Mouse (Mus musculus): ENCODE measurements around the gene Ccdc24. TPM values are rescaled to one million over a fixed set of nuclear protein-coding genes. Genes with fewer than 3 reads are reported as not detected.

Gene Ccdc24
- polyA plus RNA-seq, 1 experiment, result 0.81 TPM

DNA sequence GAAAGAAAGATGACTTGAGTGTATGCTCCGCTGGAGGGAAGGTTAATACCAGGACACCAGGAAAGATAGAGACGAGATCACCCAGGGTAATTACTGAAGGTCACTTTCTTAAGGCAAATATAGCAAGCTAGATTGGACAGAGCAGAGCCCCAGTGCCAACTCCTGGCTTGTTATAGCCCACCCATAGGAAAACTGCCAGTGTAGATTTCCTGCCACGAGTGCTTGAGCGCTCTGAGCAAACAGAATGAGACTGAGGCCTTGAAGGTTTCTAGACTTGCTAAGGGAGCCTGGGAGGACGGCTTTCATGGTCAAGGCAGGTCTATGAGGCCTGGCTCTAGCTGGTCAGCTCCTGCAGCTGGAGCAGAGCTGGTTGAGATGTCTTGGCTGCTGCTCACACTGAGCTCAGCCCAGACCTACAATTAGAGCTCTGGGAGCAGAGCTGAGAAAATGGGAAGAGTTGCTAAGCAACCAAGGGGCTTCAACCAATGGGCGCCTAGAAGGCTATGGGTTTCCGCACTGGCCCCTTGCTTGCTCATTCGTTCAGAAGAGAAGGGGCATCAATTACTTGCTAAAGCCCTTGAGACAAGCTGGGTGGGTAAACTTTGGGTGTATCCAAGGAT lies 36.6 kb upstream of the Ccdc24 start:
- H3K36me3 ChIP-seq (ENCODE audit: control insufficient read depth, insufficient read depth, low read length), result peaks cover 12% of the 10 kb centered on the region
- whole genome bisulfite sequencing, result 92% methylated on average over 8 of the region's 8 CpGs
- no peak overlapping the region for H3K4me3 ChIP-seq (ENCODE audit: control insufficient read depth, insufficient read depth, low read length)
- DNase-seq, result no peak
- H3K27ac ChIP-seq (ENCODE audit: control insufficient read depth, insufficient read depth, low read length), result no peak overlapping the region
- no peak for TF ChIP-seq POLR2A (IDR thresholded peaks at IDR 0.05; ENCODE audit: control insufficient read depth, extremely low read depth, insufficient read depth, low read length, poor library complexity)
- no peak for TF ChIP-seq CTCF (IDR thresholded peaks at IDR 0.05; ENCODE audit: borderline replicate concordance, control insufficient read depth, extremely low read depth, insufficient read depth, low read length, poor library complexity)
- no peaks in the 10 kb centered on the region for H3K27me3 ChIP-seq (ENCODE audit: control insufficient read depth, insufficient read depth, low read length)
- H3K4me1 ChIP-seq (replicated peaks; ENCODE audit: control insufficient read depth, insufficient read depth, low read length), result peaks cover 6% of the 10 kb centered on the region

DNA sequence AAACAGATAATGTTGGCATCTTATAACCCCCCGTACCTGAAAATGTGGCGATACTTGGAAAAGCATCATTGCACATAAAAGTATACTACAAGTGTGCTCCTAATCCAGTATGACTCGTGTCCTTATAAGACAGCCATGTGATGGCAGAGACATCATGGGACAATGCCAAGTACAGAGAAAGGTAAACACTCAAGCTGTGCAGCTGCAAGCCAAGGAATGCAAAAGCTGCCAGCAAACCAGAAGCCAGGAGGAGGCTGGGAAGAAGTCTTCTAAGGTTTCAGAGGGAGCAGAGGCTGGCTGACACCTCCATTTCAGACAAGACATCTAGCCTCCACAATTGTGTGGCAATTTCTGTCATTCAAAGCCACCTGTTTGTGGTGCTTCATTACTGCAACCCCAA lies 33.8 kb upstream of the Ccdc24 start:
- H3K36me3 ChIP-seq (ENCODE audit: control insufficient read depth, insufficient read depth, low read length), result peaks cover 28% of the 10 kb centered on the region
- no peak overlapping the region for H3K27ac ChIP-seq (ENCODE audit: control insufficient read depth, insufficient read depth, low read length)
- WGBS, result 94% methylated on average over 3 of the region's 3 CpGs
- no peaks in the 10 kb centered on the region for H3K27me3 ChIP-seq (ENCODE audit: control insufficient read depth, insufficient read depth, low read length)
- no peak overlapping the region for H3K4me3 ChIP-seq (ENCODE audit: control insufficient read depth, insufficient read depth, low read length)
- no peak for DNase-seq
- TF ChIP-seq CTCF (IDR thresholded peaks at IDR 0.05; ENCODE audit: borderline replicate concordance, control insufficient read depth, extremely low read depth, insufficient read depth, low read length, poor library complexity) (no peak), POLR2A (IDR thresholded peaks at IDR 0.05; ENCODE audit: control insufficient read depth, extremely low read depth, insufficient read depth, low read length, poor library complexity) (no peak)
- no peaks in the 10 kb centered on the region for H3K4me1 ChIP-seq (replicated peaks; ENCODE audit: control insufficient read depth, insufficient read depth, low read length)

DNA sequence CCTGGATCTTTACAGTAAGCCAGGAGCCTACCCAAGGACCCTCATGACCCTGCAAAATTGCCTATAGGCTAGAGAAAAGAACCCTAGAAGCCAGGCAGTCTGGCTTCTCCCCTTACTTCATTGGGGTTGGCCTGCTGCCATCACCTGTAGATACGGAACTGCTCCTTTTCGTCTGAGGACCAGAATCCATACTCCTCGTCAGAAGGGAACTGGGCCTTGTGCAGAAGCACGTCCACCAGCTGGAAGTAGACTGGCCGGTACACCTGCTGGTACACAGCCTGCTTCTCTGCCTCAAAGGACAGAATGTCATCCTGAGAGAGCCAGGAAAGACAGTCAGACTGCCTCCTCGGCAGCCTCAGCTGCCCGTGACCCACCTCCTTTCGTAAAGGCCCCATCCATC lies 32.4 kb upstream of the Ccdc24 start:
- 97% methylated on average over 8 of the region's 8 CpGs for WGBS
- H3K27me3 ChIP-seq (ENCODE audit: control insufficient read depth, insufficient read depth, low read length), result no peaks in the 10 kb centered on the region
- H3K36me3 ChIP-seq (ENCODE audit: control insufficient read depth, insufficient read depth, low read length), result peaks cover 38% of the 10 kb centered on the region
- TF ChIP-seq POLR2A (IDR thresholded peaks at IDR 0.05; ENCODE audit: control insufficient read depth, extremely low read depth, insufficient read depth, low read length, poor library complexity), result no peak
- TF ChIP-seq CTCF (IDR thresholded peaks at IDR 0.05; ENCODE audit: borderline replicate concordance, control insufficient read depth, extremely low read depth, insufficient read depth, low read length, poor library complexity), result no peak
- no peak for DNase-seq
- H3K4me1 ChIP-seq (replicated peaks; ENCODE audit: control insufficient read depth, insufficient read depth, low read length), result no peaks in the 10 kb centered on the region
- H3K4me3 ChIP-seq (ENCODE audit: control insufficient read depth, insufficient read depth, low read length), result no peak overlapping the region
- no peak overlapping the region for H3K27ac ChIP-seq (ENCODE audit: control insufficient read depth, insufficient read depth, low read length)

DNA sequence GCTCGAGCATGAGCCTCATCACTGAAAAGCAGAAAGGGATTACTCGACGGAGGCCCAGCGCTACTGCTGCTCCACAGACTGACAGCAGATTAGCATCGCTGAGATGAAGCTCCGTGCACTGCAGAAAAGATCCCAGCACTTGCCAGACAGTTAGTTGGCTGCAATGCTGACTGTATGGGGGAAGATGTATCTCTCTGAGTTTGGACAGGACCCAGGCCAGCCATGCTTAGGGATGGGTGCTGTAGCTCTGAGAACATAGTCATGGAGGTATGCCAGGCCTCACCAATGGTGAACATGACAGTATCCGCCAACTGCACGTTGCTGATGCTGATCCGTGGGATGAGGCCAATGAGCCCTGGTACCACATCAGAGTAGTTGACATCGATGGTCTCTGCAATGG lies 31.7 kb upstream of the Ccdc24 start:
- WGBS, result 97% methylated on average over 10 of the region's 10 CpGs
- H3K36me3 ChIP-seq (ENCODE audit: control insufficient read depth, insufficient read depth, low read length), result peaks cover 38% of the 10 kb centered on the region

DNA sequence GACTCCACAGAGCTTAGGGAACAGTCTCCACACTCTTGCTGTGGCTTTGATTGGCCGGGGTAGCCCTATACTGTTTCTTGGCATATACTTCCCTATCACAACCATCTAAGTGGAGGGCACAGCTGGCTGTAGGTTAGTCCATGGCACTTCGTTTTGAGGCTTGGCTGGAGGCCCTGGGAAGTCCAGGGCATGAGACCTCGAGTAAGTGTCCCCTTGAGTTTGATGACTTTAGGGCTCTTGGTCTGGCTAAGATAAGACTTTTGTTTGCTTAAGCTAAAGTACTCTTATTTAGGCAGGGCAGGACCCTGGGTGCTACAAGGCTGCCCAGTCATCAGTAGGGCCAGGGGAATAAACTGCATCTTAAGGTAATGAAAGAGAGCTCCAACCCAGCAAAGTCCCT lies 25.8 kb upstream of the Ccdc24 start:
- TF ChIP-seq CTCF (IDR thresholded peaks at IDR 0.05; ENCODE audit: borderline replicate concordance, control insufficient read depth, extremely low read depth, insufficient read depth, low read length, poor library complexity) (no peak), POLR2A (IDR thresholded peaks at IDR 0.05; ENCODE audit: control insufficient read depth, extremely low read depth, insufficient read depth, low read length, poor library complexity) (no peak)
- H3K27me3 ChIP-seq (ENCODE audit: control insufficient read depth, insufficient read depth, low read length), result no peaks in the 10 kb centered on the region
- H3K4me1 ChIP-seq (replicated peaks; ENCODE audit: control insufficient read depth, insufficient read depth, low read length), result no peaks in the 10 kb centered on the region
- H3K4me3 ChIP-seq (ENCODE audit: control insufficient read depth, insufficient read depth, low read length), result no peak overlapping the region
- H3K36me3 ChIP-seq (ENCODE audit: control insufficient read depth, insufficient read depth, low read length), result peaks cover 21% of the 10 kb centered on the region
- H3K27ac ChIP-seq (ENCODE audit: control insufficient read depth, insufficient read depth, low read length), result no peak overlapping the region
- WGBS, result 88% methylated on average over 3 of the region's 3 CpGs
- DNase-seq, result no peak

More for the DNA sequence above, 31.7 kb upstream of the Ccdc24 start:
- Histone ChIP-seq H3K27me3 (ENCODE audit: control insufficient read depth, insufficient read depth, low read length) (no peaks in the 10 kb centered on the region), H3K27ac (ENCODE audit: control insufficient read depth, insufficient read depth, low read length) (no peak overlapping the region), H3K4me3 (ENCODE audit: control insufficient read depth, insufficient read depth, low read length) (no peak overlapping the region), H3K4me1 (replicated peaks; ENCODE audit: control insufficient read depth, insufficient read depth, low read length) (no peaks in the 10 kb centered on the region)
- DNase-seq, result no peak
- TF ChIP-seq POLR2A (IDR thresholded peaks at IDR 0.05; ENCODE audit: control insufficient read depth, extremely low read depth, insufficient read depth, low read length, poor library complexity), result no peak
- no peak for TF ChIP-seq CTCF (IDR thresholded peaks at IDR 0.05; ENCODE audit: borderline replicate concordance, control insufficient read depth, extremely low read depth, insufficient read depth, low read length, poor library complexity)

DNA sequence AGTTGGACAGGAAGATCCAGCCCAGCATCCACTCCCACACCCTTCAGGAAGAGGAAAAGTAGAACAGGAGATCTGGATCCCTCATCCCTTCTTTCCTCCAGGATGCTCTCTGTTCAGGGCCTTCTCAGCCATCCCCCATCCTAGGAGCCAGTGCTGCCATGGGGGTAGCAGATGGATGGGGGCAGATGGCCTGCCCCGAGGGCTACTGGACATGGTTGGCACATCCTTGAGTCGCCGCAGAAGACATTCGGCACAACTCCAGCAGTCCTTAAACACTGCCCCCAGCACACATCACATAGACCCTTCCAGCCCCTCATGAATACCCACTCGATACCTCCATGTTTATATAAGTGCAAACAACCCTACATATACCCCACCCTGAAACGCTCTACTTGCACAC lies 23.7 kb upstream of the Ccdc24 start:
- no peak overlapping the region for H3K4me3 ChIP-seq (ENCODE audit: control insufficient read depth, insufficient read depth, low read length)
- H3K27me3 ChIP-seq (ENCODE audit: control insufficient read depth, insufficient read depth, low read length), result no peaks in the 10 kb centered on the region
- DNase-seq, result no peak
- H3K27ac ChIP-seq (ENCODE audit: control insufficient read depth, insufficient read depth, low read length), result no peak overlapping the region
- TF ChIP-seq CTCF (IDR thresholded peaks at IDR 0.05; ENCODE audit: borderline replicate concordance, control insufficient read depth, extremely low read depth, insufficient read depth, low read length, poor library complexity), result no peak
- no peak for TF ChIP-seq POLR2A (IDR thresholded peaks at IDR 0.05; ENCODE audit: control insufficient read depth, extremely low read depth, insufficient read depth, low read length, poor library complexity)
- 94% methylated on average over 6 of the region's 6 CpGs for WGBS
- peaks cover 8% of the 10 kb centered on the region; the same call in 1 of the 2 replicates for H3K36me3 ChIP-seq (ENCODE audit: control insufficient read depth, insufficient read depth, low read length)
- H3K4me1 ChIP-seq (replicated peaks; ENCODE audit: control insufficient read depth, insufficient read depth, low read length), result peaks cover 7% of the 10 kb centered on the region

DNA sequence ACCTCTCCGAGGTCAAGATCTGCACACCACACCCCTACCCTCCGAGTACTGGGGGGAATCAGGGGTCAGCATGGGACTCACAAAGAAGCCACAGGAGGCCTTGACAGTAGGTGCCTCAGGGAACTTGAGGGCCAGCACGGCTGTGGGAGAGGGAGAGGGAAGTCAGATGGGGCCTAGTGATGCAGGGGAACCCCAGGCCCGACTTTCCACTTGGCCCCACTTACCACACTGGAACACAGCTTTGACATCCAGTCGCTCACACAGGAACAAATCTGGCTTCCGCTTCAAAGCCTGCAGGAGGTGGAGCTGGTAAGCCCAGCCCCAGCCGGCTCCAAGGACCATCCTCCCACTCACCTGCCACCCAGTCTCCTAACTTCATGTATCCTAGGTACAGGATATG lies 23.0 kb upstream of the Ccdc24 start:
- no peak for DNase-seq
- TF ChIP-seq POLR2A (IDR thresholded peaks at IDR 0.05; ENCODE audit: control insufficient read depth, extremely low read depth, insufficient read depth, low read length, poor library complexity) (no peak), CTCF (IDR thresholded peaks at IDR 0.05; ENCODE audit: borderline replicate concordance, control insufficient read depth, extremely low read depth, insufficient read depth, low read length, poor library complexity) (no peak)
- no peak overlapping the region for H3K27ac ChIP-seq (ENCODE audit: control insufficient read depth, insufficient read depth, low read length)
- H3K36me3 ChIP-seq (ENCODE audit: control insufficient read depth, insufficient read depth, low read length), result peaks cover 4% of the 10 kb centered on the region; the same call in 1 of the 2 replicates
- H3K27me3 ChIP-seq (ENCODE audit: control insufficient read depth, insufficient read depth, low read length), result no peaks in the 10 kb centered on the region
- peaks cover 11% of the 10 kb centered on the region for H3K4me1 ChIP-seq (replicated peaks; ENCODE audit: control insufficient read depth, insufficient read depth, low read length)
- WGBS, result 93% methylated on average over 7 of the region's 7 CpGs
- H3K4me3 ChIP-seq (ENCODE audit: control insufficient read depth, insufficient read depth, low read length), result no peak overlapping the region

Data from thymus, adult 2 months (tissue).